Mouse (Mus musculus) kidney, embryonic 14.5 days (tissue): ENCODE results near the gene Dyx1c1. TPM values are rescaled to one million over a fixed set of nuclear protein-coding genes. Genes with fewer than 3 reads are reported as not detected.

Source experiments
- ATAC-seq: fragments of 200-750 bp; cut with Nextera tagmentation; 2 replicates; pipeline ENCODE4 v1.8.0; 2017; ENCODE audit warnings: moderate number of reproducible peaks, mild to moderate bottlenecking, moderate TSS enrichment, moderate library complexity; ENCODE audit not compliant: low FRiP score, low TSS enrichment
- H3K27ac ChIP-seq: fragments of 300-500 bp; sonication (generic); 2 replicates; pipeline ENCODE4 v1.5.1; 2014; ENCODE audit warnings: low read depth, mild to moderate bottlenecking, low read length, moderate library complexity, mixed read lengths
- H3K27me3 ChIP-seq: fragments of 300-500 bp; sonication (generic); 2 replicates; pipeline ENCODE4 v1.6.1; 2014; ENCODE audit warnings: mild to moderate bottlenecking, low read length; ENCODE audit not compliant: control insufficient read depth, insufficient read depth
- H3K36me3 ChIP-seq: fragments of 300-500 bp; sonication (generic); 2 replicates; pipeline ENCODE4 v1.6.1; 2014; ENCODE audit warnings: low read length, mixed read lengths; ENCODE audit not compliant: control insufficient read depth, insufficient read depth
- H3K4me1 ChIP-seq: fragments of 300-500 bp; sonication (generic); 2 replicates; pipeline ENCODE4 v1.6.1; 2014; ENCODE audit warnings: low read length, mixed read lengths; ENCODE audit not compliant: control insufficient read depth, insufficient read depth
- H3K4me2 ChIP-seq: fragments of 300-500 bp; sonication (generic); replicated peaks from 2 replicates; pipeline ENCODE4 v1.6.1; 2014; ENCODE audit warnings: low read depth, mild to moderate bottlenecking, low read length
- H3K4me3 ChIP-seq: fragments of 300-500 bp; sonication (generic); 2 replicates; pipeline ENCODE4 v1.5.1; 2014; ENCODE audit warnings: mild to moderate bottlenecking, low read length
- H3K9ac ChIP-seq: fragments of 300-500 bp; sonication (generic); 2 replicates; pipeline ENCODE4 v1.6.1; 2014; ENCODE audit warnings: low read depth, mild to moderate bottlenecking, low read length, moderate library complexity
- H3K9me3 ChIP-seq: fragments of 300-500 bp; sonication (generic); 2 replicates; pipeline ENCODE4 v1.6.1; 2016; ENCODE audit warnings: low read length; ENCODE audit not compliant: control insufficient read depth
- WGBS: fragments of 180-500 bp; shearing (Covaris S2); extraction: QIAGEN DNeasy Blood & Tissue Kit; methylation state at CpG from one replicate; pipeline ENCODE4 v1.1.7; 2014; 5-methylcytosine and 5-hydroxymethylcytosine counted together
- polyA plus RNA-seq: library from polyadenylated mRNA; unstranded; fragments of >200 nt; fragmentation: Nextera tagmentation; extraction: Ambion mirVana; gene quantifications from 2 replicates; pipeline ENCODE4 v1.2.1, GENCODE M21; 2014

Gene Dyx1c1
- polyA plus RNA-seq, 1 experiment from 2014 or later: 2.1 TPM

- H3K4me1 ChIP-seq: no peaks in the 10 kb centered on the region
- no peak overlapping the region for H3K9ac ChIP-seq
- peaks cover 2% of the 10 kb centered on the region; the same call in 1 of the 2 replicates for H3K36me3 ChIP-seq
- H3K4me3 ChIP-seq: no peak overlapping the region
- H3K27ac ChIP-seq: no peak overlapping the region
- no peak overlapping the region for H3K4me2 ChIP-seq
- H3K27me3 ChIP-seq: no peaks in the 10 kb centered on the region
- no peaks in the 10 kb centered on the region for H3K9me3 ChIP-seq
- ATAC-seq: no peak
- WGBS: 88% methylated on average over 8 of the region's 8 CpGs
Observed at GRCm38 (mm10) chr9:73004076-73004475, 45.5 kb downstream of the Dyx1c1 start.

- Histone ChIP-seq H3K9ac (no peak overlapping the region), H3K4me1 (no peaks in the 10 kb centered on the region), H3K4me2 (no peak overlapping the region), H3K9me3 (no peaks in the 10 kb centered on the region), H3K4me3 (no peak overlapping the region), H3K36me3 (peaks cover 3% of the 10 kb centered on the region; the same call in 1 of the 2 replicates), H3K27me3 (no peaks in the 10 kb centered on the region), H3K27ac (no peak overlapping the region)
- ATAC-seq: no peak
- WGBS: 86% methylated on average over 6 of the region's 6 CpGs
Observed at GRCm38 (mm10) chr9:73005106-73005505, 46.5 kb downstream of the Dyx1c1 start.

- no peaks in the 10 kb centered on the region for H3K9me3 ChIP-seq
- H3K4me2 ChIP-seq: no peak overlapping the region
- ATAC-seq: no peak
- H3K36me3 ChIP-seq: peaks cover 8% of the 10 kb centered on the region; the same call in 1 of the 2 replicates
- H3K4me1 ChIP-seq: no peaks in the 10 kb centered on the region
- no peak overlapping the region for H3K4me3 ChIP-seq
- no peak overlapping the region for H3K27ac ChIP-seq
- H3K27me3 ChIP-seq: no peaks in the 10 kb centered on the region
- no peak overlapping the region for H3K9ac ChIP-seq
- 92% methylated on average over 3 of the region's 3 CpGs for WGBS
Observed at GRCm38 (mm10) chr9:73006175-73006574, 47.6 kb downstream of the Dyx1c1 start.

GRCm38 (mm10) chr9:73008384-73008783, 49.8 kb downstream of the Dyx1c1 start:
- H3K9ac ChIP-seq: no peak overlapping the region
- no peak overlapping the region for H3K4me3 ChIP-seq
- no peaks in the 10 kb centered on the region for H3K4me1 ChIP-seq
- 63% methylated on average over 3 of the region's 3 CpGs for WGBS
- no peaks in the 10 kb centered on the region for H3K27me3 ChIP-seq
- no peak for ATAC-seq
- H3K27ac ChIP-seq: no peak overlapping the region
- peaks cover 15% of the 10 kb centered on the region; the same call in 1 of the 2 replicates for H3K36me3 ChIP-seq
- H3K4me2 ChIP-seq: no peak overlapping the region
- no peaks in the 10 kb centered on the region for H3K9me3 ChIP-seq

GRCm38 (mm10) chr9:73012629-73013028, 54.0 kb downstream of the Dyx1c1 start:
- no peaks in the 10 kb centered on the region for H3K9me3 ChIP-seq
- ATAC-seq: no peak
- H3K27ac ChIP-seq: no peak overlapping the region
- no peak overlapping the region for H3K4me2 ChIP-seq
- H3K36me3 ChIP-seq: peaks cover 51% of the 10 kb centered on the region
- no peak overlapping the region for H3K4me3 ChIP-seq
- H3K9ac ChIP-seq: no peak overlapping the region
- WGBS: 87% methylated on average over 4 of the region's 4 CpGs
- no peaks in the 10 kb centered on the region for H3K27me3 ChIP-seq
- H3K4me1 ChIP-seq: no peaks in the 10 kb centered on the region

- H3K4me1 ChIP-seq: no peaks in the 10 kb centered on the region
- H3K4me3 ChIP-seq: no peak overlapping the region
- no peaks in the 10 kb centered on the region for H3K27me3 ChIP-seq
- H3K9ac ChIP-seq: no peak overlapping the region
- H3K36me3 ChIP-seq: peaks cover 65% of the 10 kb centered on the region
- no peak overlapping the region for H3K4me2 ChIP-seq
- no peak for ATAC-seq
- 81% methylated on average over 13 of the region's 13 CpGs for WGBS
- H3K9me3 ChIP-seq: no peaks in the 10 kb centered on the region
- H3K27ac ChIP-seq: no peak overlapping the region
Observed at GRCm38 (mm10) chr9:73014724-73015123, 56.1 kb downstream of the Dyx1c1 start.

GRCm38 (mm10) chr9:73019841-73020240, 61.3 kb downstream of the Dyx1c1 start:
- Histone ChIP-seq H3K9ac (no peak overlapping the region), H3K4me1 (no peaks in the 10 kb centered on the region), H3K9me3 (no peaks in the 10 kb centered on the region), H3K27me3 (no peaks in the 10 kb centered on the region), H3K4me3 (no peak overlapping the region), H3K27ac (no peak overlapping the region), H3K36me3 (peaks cover 55% of the 10 kb centered on the region), H3K4me2 (no peak overlapping the region)
- 92% methylated on average over 10 of the region's 10 CpGs for WGBS
- no peak for ATAC-seq

GRCm38 (mm10) chr9:73020566-73021097, 62.0 kb downstream of the Dyx1c1 start:
- no peak overlapping the region for H3K4me3 ChIP-seq
- no peaks in the 10 kb centered on the region for H3K4me1 ChIP-seq
- no peak overlapping the region for H3K9ac ChIP-seq
- H3K27me3 ChIP-seq: no peaks in the 10 kb centered on the region
- no peak overlapping the region for H3K4me2 ChIP-seq
- no peaks in the 10 kb centered on the region for H3K9me3 ChIP-seq
- no peak overlapping the region for H3K27ac ChIP-seq
- peaks cover 52% of the 10 kb centered on the region for H3K36me3 ChIP-seq
- WGBS: 92% methylated on average over 5 of the region's 5 CpGs
- no peak for ATAC-seq
